Mouse (Mus musculus) lung, adult 2 months (tissue): Measurements from ENCODE around the gene Nox3.

Experiments used
- CTCF ChIP-seq: fragments of 200-500 bp; IDR thresholded peaks from 2 replicates; pipeline ENCODE4 v1.5.1; 2011; ENCODE audit warnings: mild to moderate bottlenecking, low read length, control low read depth; ENCODE audit not compliant: insufficient read depth
- POLR2A ChIP-seq: fragments of 200-500 bp; IDR thresholded peaks from 2 replicates; pipeline ENCODE4 v1.6.1; 2011; ENCODE audit warnings: low read depth, mild to moderate bottlenecking, control low read depth, low read length, borderline replicate concordance; ENCODE audit errors: extremely low read depth

DNA sequence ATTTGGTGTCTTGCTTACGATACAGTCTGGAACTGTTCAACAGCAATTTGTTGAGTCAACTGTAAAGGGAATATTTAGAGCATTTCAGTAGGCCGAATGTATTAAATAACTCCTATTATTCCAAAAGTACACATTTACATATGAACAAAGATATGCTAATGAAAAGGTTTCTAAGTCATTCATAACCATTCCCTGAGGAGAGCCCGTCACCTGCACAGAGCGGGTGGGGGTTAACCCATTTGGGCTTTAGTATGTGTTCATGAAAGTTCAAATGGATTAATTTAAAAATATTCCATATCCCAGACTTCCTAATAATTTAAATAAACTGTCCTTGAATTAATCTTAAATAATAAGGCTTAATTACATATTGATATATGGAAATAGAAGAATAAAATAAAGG, 28.8 kb downstream of the Nox3 start:
- TF ChIP-seq POLR2A (no peak), CTCF (no peak)
